Mouse (Mus musculus): ENCODE results near the gene Tmem131. TPM values are rescaled to one million over a fixed set of nuclear protein-coding genes. Genes with fewer than 3 reads are reported as not detected.
"Not testable (repeated sequence)": the region's sequence is repeated elsewhere in the genome, so short reads cannot be mapped to it uniquely, and the experiment has no call there.

The Tmem131 gene
- total and polyA plus RNA-seq, 2 experiments from 2014 or later = 3.9 to 10.1 TPM

- no peaks in the 10 kb centered on the region for H3K27me3 ChIP-seq (ENCODE audit: control insufficient read depth, insufficient read depth, low read length)
- no peaks in the 10 kb centered on the region for H3K9me3 ChIP-seq (replicated peaks; ENCODE audit: control insufficient read depth, low read length)
- H3K9ac ChIP-seq (replicated peaks; ENCODE audit: low read depth, low read length) = no peak overlapping the region
- DNase-seq (ENCODE audit: low spot score) (no peak), ATAC-seq (ENCODE audit: insufficient read depth, low read depth) (no peak)
- peaks cover 63% of the 10 kb centered on the region for H3K36me3 ChIP-seq (replicated peaks; ENCODE audit: control insufficient read depth, insufficient read depth, low read length)
- H3K4me2 ChIP-seq (ENCODE audit: low read depth, low read length) = no peak overlapping the region
- TF ChIP-seq EP300 (IDR thresholded peaks at IDR 0.05; ENCODE audit: low read depth) (no peak), CTCF (IDR thresholded peaks at IDR 0.05; ENCODE audit: low read depth) (no peak)
- peak overlapping the region; percentile 1; the same call in 1 of the 2 replicates for H3K27ac ChIP-seq (ENCODE audit: low read depth)
- H3K4me3 ChIP-seq (ENCODE audit: low read depth, low read length) = no peak overlapping the region
- 67% methylated on average over 14 of the region's 14 CpGs for WGBS
- H3K4me1 ChIP-seq (ENCODE audit: control insufficient read depth, insufficient read depth) = no peaks in the 10 kb centered on the region
Measured at GRCm38 (mm10) chr1:36830913-36831866, 112.3 kb downstream of the Tmem131 start.

- H3K4me3 ChIP-seq (ENCODE audit: low read depth, low read length) = no peak overlapping the region
- H3K36me3 ChIP-seq (replicated peaks; ENCODE audit: control insufficient read depth, insufficient read depth, low read length) = peaks cover 72% of the 10 kb centered on the region
- no peaks in the 10 kb centered on the region for H3K9me3 ChIP-seq (replicated peaks; ENCODE audit: control insufficient read depth, low read length)
- WGBS = 98% methylated on average over 5 of the region's 5 CpGs
- H3K27ac ChIP-seq (ENCODE audit: low read depth) = no peak overlapping the region
- H3K4me1 ChIP-seq (ENCODE audit: control insufficient read depth, insufficient read depth) = no peaks in the 10 kb centered on the region
- no peaks in the 10 kb centered on the region for H3K27me3 ChIP-seq (ENCODE audit: control insufficient read depth, insufficient read depth, low read length)
- DNase-seq (ENCODE audit: low spot score) = no peak
- H3K4me2 ChIP-seq (ENCODE audit: low read depth, low read length) = no peak overlapping the region
- no peak overlapping the region for H3K9ac ChIP-seq (replicated peaks; ENCODE audit: low read depth, low read length)
- no peak for ATAC-seq (ENCODE audit: insufficient read depth, low read depth)
- TF ChIP-seq CTCF (IDR thresholded peaks at IDR 0.05; ENCODE audit: low read depth) = no peak
Measured at GRCm38 (mm10) chr1:36824356-36824755, 119.1 kb downstream of the Tmem131 start.

DNA sequence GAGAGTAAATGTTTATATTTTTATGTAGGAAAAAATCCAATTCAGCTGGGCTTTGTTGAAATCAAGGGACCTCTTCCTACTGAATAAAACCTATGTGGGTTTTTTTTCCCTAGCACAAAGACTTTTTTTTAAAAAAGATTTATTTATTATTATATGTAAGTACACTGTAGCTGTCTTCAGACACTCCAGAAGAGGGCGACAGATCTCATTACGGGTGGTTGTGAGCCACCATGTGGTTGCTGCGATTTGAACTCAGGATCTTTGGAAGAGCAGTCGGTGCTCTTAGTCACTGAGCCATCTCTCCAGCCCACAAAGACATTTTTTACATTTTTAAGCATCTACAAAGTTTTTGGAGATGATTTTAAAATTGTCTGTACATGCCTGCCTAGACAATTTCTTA lies 121.5 kb downstream of the Tmem131 start:
- not testable (repeated sequence) for H3K27ac ChIP-seq (ENCODE audit: low read depth); H3K4me1 ChIP-seq (ENCODE audit: control insufficient read depth, insufficient read depth); H3K9me3 ChIP-seq (replicated peaks; ENCODE audit: control insufficient read depth, low read length); ATAC-seq (ENCODE audit: insufficient read depth, low read depth); H3K4me2 ChIP-seq (ENCODE audit: low read depth, low read length); H3K27me3 ChIP-seq (ENCODE audit: control insufficient read depth, insufficient read depth, low read length); H3K9ac ChIP-seq (replicated peaks; ENCODE audit: low read depth, low read length); DNase-seq (ENCODE audit: low spot score); H3K4me3 ChIP-seq (ENCODE audit: low read depth, low read length)
- peaks cover 85% of the 10 kb centered on the region for H3K36me3 ChIP-seq (replicated peaks; ENCODE audit: control insufficient read depth, insufficient read depth, low read length)
- WGBS = 86% methylated on average over 4 of the region's 4 CpGs

DNA sequence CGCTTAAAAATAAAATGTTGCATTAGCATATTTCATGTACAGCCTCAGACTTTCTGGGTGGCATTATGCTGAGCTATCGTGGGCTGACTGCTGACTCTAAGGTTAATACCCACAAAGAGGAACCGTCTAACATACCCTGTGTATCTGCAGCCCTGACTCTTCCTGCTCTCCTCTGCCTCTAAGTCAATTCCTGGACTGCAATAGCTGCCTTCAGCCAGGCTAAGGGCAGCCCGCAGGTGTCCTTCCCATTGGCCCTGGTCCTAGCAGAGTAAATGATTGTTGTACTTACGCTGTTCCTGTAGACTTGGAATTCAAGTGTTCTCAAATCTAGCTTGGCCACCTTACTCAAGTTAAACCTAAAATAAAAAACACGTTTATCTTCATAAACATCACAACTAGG lies 128.3 kb downstream of the Tmem131 start:
- DNase-seq (ENCODE audit: low spot score) = no peak
- Histone ChIP-seq H3K9ac (replicated peaks; ENCODE audit: low read depth, low read length) (no peak overlapping the region), H3K9me3 (replicated peaks; ENCODE audit: control insufficient read depth, low read length) (no peaks in the 10 kb centered on the region), H3K27me3 (ENCODE audit: control insufficient read depth, insufficient read depth, low read length) (no peaks in the 10 kb centered on the region), H3K27ac (ENCODE audit: low read depth) (no peak overlapping the region), H3K4me3 (ENCODE audit: low read depth, low read length) (no peak overlapping the region), H3K36me3 (replicated peaks; ENCODE audit: control insufficient read depth, insufficient read depth, low read length) (peaks cover 82% of the 10 kb centered on the region), H3K4me1 (ENCODE audit: control insufficient read depth, insufficient read depth) (no peaks in the 10 kb centered on the region), H3K4me2 (ENCODE audit: low read depth, low read length) (no peak overlapping the region)
- WGBS = 83% methylated on average over 6 of the region's 6 CpGs
- no peak for ATAC-seq (ENCODE audit: insufficient read depth, low read depth)
- TF ChIP-seq EP300 (IDR thresholded peaks at IDR 0.05; ENCODE audit: low read depth) = no peak
- TF ChIP-seq CTCF (IDR thresholded peaks at IDR 0.05; ENCODE audit: low read depth) = no peak

DNA sequence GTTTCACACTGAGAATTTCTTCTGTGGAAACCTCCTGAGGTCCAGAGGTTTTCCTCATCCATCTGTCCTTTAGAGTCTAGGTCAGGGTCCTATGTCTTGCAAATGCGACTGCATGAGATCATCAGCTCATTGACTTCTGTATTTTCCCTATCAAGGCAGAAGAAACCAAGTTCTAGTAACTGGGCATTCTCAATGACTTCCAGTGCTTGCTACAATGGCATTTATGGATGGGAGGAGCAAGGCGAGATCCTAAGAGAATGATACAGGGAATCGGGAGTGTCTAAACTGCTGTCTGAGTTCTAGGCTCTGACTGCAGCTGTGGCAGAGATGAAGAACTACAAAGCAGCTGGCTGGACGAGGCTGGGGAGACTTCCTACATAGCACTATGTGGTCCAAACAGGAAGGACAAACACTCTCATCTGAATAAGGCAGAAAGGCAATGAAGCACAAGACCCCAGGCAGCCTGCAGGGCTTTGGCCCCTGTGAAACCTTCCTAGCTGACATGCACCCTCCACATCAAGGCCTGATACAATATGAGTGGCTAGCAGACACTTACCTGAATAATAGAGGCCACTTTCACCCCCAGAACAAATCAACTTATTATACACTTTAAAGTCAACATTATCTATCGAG lies 129.1 kb downstream of the Tmem131 start:
- TF ChIP-seq CTCF (IDR thresholded peaks at IDR 0.05; ENCODE audit: low read depth) = no peak
- no peak for TF ChIP-seq EP300 (IDR thresholded peaks at IDR 0.05; ENCODE audit: low read depth)
- no peak for DNase-seq (ENCODE audit: low spot score)
- H3K27ac ChIP-seq (ENCODE audit: low read depth) = no peak overlapping the region
- no peaks in the 10 kb centered on the region for H3K9me3 ChIP-seq (replicated peaks; ENCODE audit: control insufficient read depth, low read length)
- no peaks in the 10 kb centered on the region for H3K4me1 ChIP-seq (ENCODE audit: control insufficient read depth, insufficient read depth)
- no peaks in the 10 kb centered on the region for H3K27me3 ChIP-seq (ENCODE audit: control insufficient read depth, insufficient read depth, low read length)
- WGBS = 71% methylated on average over 5 of the region's 5 CpGs
- no peak for ATAC-seq (ENCODE audit: insufficient read depth, low read depth)
- H3K36me3 ChIP-seq (replicated peaks; ENCODE audit: control insufficient read depth, insufficient read depth, low read length) = peaks cover 84% of the 10 kb centered on the region
- no peak overlapping the region for H3K9ac ChIP-seq (replicated peaks; ENCODE audit: low read depth, low read length)
- no peak overlapping the region for H3K4me3 ChIP-seq (ENCODE audit: low read depth, low read length)
- no peak overlapping the region for H3K4me2 ChIP-seq (ENCODE audit: low read depth, low read length)
